Mouse (Mus musculus) forebrain, embryonic 12.5 days (tissue): ENCODE results near the gene Trim59. TPM values are rescaled to one million over a fixed set of nuclear protein-coding genes. Genes with fewer than 3 reads are reported as not detected.

ENCODE experiments used
- ATAC-seq: fragments of 200-750 bp; cut with Nextera tagmentation; 2 replicates; pipeline ENCODE4 v1.8.0; 2017; ENCODE audit warnings: moderate TSS enrichment; ENCODE audit not compliant: low FRiP score
- H3K27ac ChIP-seq: fragments of 300-500 bp; sonication (generic); 2 replicates; pipeline ENCODE4 v1.5.1; 2016; ENCODE audit warnings: mild to moderate bottlenecking
- H3K27me3 ChIP-seq: fragments of 300-500 bp; sonication (generic); 2 replicates; pipeline ENCODE4 v1.6.1; 2016; ENCODE audit warnings: mild to moderate bottlenecking
- H3K36me3 ChIP-seq: fragments of 300-500 bp; sonication (generic); replicated peaks from 2 replicates; pipeline ENCODE4 v1.6.1; 2016; ENCODE audit warnings: mild to moderate bottlenecking
- H3K4me1 ChIP-seq: fragments of 300-500 bp; sonication (generic); 2 replicates; pipeline ENCODE4 v1.6.1; 2016
- H3K4me2 ChIP-seq: fragments of 300-500 bp; sonication (generic); 2 replicates; pipeline ENCODE4 v1.6.1; 2016; ENCODE audit warnings: mild to moderate bottlenecking, moderate library complexity
- H3K4me3 ChIP-seq: fragments of 300-500 bp; sonication (generic); replicated peaks from 2 replicates; pipeline ENCODE4 v1.5.1; 2016; ENCODE audit warnings: mild to moderate bottlenecking
- H3K9ac ChIP-seq: fragments of 300-500 bp; sonication (generic); 2 replicates; pipeline ENCODE4 v1.6.1; 2016; ENCODE audit warnings: mild to moderate bottlenecking
- H3K9me3 ChIP-seq: fragments of 300-500 bp; sonication (generic); 2 replicates; pipeline ENCODE4 v1.6.1; 2016
- WGBS: fragments of 180-500 bp; shearing (Covaris S2); methylation state at CpG from one replicate; pipeline ENCODE4 v1.1.7; 2016; 5-methylcytosine and 5-hydroxymethylcytosine counted together
- polyA plus RNA-seq: library from polyadenylated mRNA; unstranded; fragments of >200 nt; fragmentation: Nextera tagmentation; extraction: Ambion mirVana; gene quantifications from 2 replicates; pipeline ENCODE4 v1.2.1, GENCODE M21; 2016

Gene Trim59
- polyA plus RNA-seq, result 183 and 189 TPM in 2 replicates

DNA sequence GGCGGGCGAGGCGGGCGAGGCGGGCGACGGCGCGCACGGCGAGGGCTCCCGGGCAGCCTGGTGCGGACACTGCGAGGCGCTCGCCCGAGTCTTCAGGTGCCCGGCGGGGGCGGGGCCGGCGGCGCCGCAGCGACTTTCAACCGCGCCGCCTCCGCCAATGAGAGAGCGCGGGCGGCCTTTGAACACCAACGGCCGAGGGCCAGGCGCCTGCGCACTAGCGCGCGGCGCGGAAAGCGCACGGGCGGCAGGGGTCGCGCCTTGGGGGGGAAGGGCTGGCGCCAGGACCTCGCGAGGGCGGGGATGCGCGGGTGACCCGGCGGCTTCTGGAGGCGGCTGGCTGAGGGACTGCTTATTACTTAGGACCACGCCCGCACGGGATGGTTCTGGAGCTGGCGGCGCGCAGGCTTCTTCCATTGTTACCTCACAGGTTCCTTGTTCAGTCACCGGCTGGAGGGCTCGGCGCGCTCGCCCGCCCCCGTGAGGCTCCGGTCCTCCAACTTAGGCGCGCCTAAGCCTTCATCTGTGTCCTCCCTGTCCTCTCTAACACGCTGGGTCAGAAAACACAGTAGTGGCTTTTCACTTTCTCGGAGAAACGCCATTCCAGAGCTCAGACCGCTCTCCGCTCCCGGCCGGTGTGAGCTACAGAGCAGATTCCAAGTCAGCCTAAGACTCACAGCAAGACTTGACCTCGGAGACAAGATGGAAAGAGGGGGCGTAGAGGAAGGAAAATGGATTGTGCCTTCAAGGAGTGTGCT is at the start of gene Trim59:
Gene Trim59, minus strand, starts transcription at position 111 of the 755 bp plus-strand sequence.
- H3K36me3 ChIP-seq, result peaks cover 13% of the 10 kb centered on the region

DNA sequence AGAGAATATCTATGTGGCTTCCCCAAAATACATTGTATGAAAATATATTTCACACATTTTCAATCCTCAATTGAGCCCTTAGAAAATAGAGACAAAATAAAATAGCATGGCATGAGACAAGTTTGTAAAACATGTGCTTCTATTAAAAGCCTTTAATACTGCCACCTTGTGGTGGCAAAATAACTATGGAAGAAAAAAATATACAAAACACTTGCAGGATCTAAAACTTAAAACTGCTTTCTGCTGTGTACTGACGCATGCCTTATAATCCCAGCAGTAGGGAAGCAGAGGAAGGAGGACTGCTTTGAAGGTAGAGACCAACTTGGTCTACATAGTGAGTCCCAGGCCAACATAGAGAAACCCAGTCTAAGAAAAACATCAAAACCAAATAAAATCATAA is 19.4 kb upstream of the Trim59 start:
- Histone ChIP-seq H3K9ac (no peak overlapping the region), H3K4me2 (no peak overlapping the region), H3K4me1 (no peaks in the 10 kb centered on the region), H3K27me3 (no peaks in the 10 kb centered on the region), H3K36me3 (no peaks in the 10 kb centered on the region), H3K9me3 (no peaks in the 10 kb centered on the region), H3K27ac (no peak overlapping the region), H3K4me3 (no peak overlapping the region)
- 49% methylated on average over 1 of the region's 1 CpGs for WGBS
- ATAC-seq, result no peak

More for the DNA sequence above, at the start of gene Trim59:
- Histone ChIP-seq H3K4me1 (peaks cover 29% of the 10 kb centered on the region), H3K4me3 (peak within 1 kb of the TSS; percentile 93), H3K4me2 (peak within 1 kb of the TSS; percentile 78), H3K9ac (peak within 1 kb of the TSS; percentile 97), H3K27me3 (no peaks in the 10 kb centered on the region), H3K27ac (peak within 1 kb of the TSS; percentile 96), H3K9me3 (no peaks in the 10 kb centered on the region)
- peak; percentile 96 for ATAC-seq
- under 1% methylated on average over 79 of the region's 80 CpGs for WGBS

- no peaks in the 10 kb centered on the region for H3K36me3 ChIP-seq
- ATAC-seq, result no peak
- H3K4me3 ChIP-seq, result no peak overlapping the region
- H3K9ac ChIP-seq, result no peak overlapping the region
- H3K27me3 ChIP-seq, result no peaks in the 10 kb centered on the region
- 90% methylated on average over 1 of the region's 1 CpGs for WGBS
- H3K4me1 ChIP-seq, result no peaks in the 10 kb centered on the region
- H3K4me2 ChIP-seq, result no peak overlapping the region
- no peak overlapping the region for H3K27ac ChIP-seq
- no peaks in the 10 kb centered on the region for H3K9me3 ChIP-seq
Measured at GRCm38 (mm10) chr3:69062764-69063163, 18.2 kb upstream of the Trim59 start.

GRCm38 (mm10) chr3:69060672-69061071 is 16.1 kb upstream of the Trim59 start:
- Histone ChIP-seq H3K27ac (no peak overlapping the region), H3K4me3 (no peak overlapping the region), H3K9ac (no peak overlapping the region), H3K9me3 (no peaks in the 10 kb centered on the region), H3K4me2 (no peak overlapping the region), H3K4me1 (no peaks in the 10 kb centered on the region), H3K36me3 (no peaks in the 10 kb centered on the region), H3K27me3 (no peaks in the 10 kb centered on the region)
- no peak for ATAC-seq
- 95% methylated on average over 4 of the region's 4 CpGs for WGBS

- Histone ChIP-seq H3K4me3 (no peak overlapping the region), H3K9ac (no peak overlapping the region), H3K9me3 (no peaks in the 10 kb centered on the region), H3K4me2 (no peak overlapping the region), H3K4me1 (no peaks in the 10 kb centered on the region), H3K27ac (no peak overlapping the region), H3K36me3 (no peaks in the 10 kb centered on the region), H3K27me3 (no peaks in the 10 kb centered on the region)
- 92% methylated on average over 3 of the region's 3 CpGs for WGBS
- ATAC-seq, result no peak
Measured at GRCm38 (mm10) chr3:69055871-69056270, 11.3 kb upstream of the Trim59 start.

DNA sequence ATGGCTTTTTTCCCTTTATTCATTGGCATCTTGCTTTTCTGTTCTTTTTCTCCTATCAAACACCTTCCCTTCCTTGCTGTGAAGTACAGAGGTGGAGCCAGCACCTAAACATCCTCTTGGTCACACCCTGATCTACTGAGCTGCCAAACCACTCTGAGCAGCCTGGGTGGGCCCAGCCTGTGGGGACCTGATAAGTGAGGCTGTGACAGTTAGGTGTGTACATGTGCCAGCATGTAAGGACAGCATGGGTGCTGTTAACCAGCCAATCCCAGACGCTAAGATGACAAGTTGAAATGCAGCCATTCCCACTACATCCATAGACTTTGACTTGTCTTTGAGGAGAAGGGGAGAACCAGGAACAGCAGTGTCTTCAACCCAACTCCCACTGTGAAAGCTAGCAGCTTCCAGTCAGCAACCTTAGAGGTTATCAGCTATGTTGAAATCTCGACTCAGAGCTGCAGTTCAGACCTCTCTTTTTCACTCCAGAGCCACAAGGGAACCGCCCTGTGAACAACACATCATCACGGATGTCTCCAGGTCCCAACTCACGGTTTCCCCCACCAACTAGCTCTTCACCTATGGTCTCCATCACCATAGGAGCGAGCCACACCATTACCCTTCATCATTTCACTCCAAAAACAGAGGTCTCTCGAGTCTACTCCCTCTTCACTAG is 10.3 kb upstream of the Trim59 start:
- no peak for ATAC-seq
- Histone ChIP-seq H3K27ac (no peak overlapping the region), H3K9me3 (no peaks in the 10 kb centered on the region), H3K27me3 (no peaks in the 10 kb centered on the region), H3K4me2 (no peak overlapping the region), H3K4me1 (no peaks in the 10 kb centered on the region), H3K9ac (no peak overlapping the region), H3K36me3 (no peaks in the 10 kb centered on the region), H3K4me3 (no peak overlapping the region)
- 86% methylated on average over 7 of the region's 7 CpGs for WGBS

GRCm38 (mm10) chr3:69051894-69052293 is 7.3 kb upstream of the Trim59 start:
- Histone ChIP-seq H3K9me3 (no peaks in the 10 kb centered on the region), H3K27ac (no peak overlapping the region), H3K4me1 (no peaks in the 10 kb centered on the region), H3K9ac (no peak overlapping the region), H3K4me2 (no peak overlapping the region), H3K27me3 (no peaks in the 10 kb centered on the region), H3K4me3 (no peak overlapping the region), H3K36me3 (no peaks in the 10 kb centered on the region)
- WGBS, result 92% methylated on average over 11 of the region's 11 CpGs
- no peak for ATAC-seq

DNA sequence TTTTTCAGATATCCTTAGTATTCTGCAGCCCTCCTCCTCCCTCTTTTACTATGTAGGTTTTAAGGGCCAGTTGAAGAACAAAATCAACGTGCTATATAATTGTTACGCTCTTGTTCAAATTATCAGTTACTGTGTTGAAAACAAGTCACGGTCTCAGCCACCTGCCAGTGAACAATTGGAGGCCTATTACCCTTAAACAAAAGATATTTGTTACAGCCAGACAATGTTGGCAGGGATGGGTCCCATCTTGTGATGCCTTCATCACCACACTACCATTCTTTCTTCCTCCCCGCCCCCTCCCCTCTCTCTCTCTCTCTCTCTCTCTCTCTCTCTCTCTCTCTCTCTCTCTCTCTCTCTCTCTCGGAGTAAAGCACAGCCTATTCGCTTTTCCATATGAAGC is 4.5 kb upstream of the Trim59 start:
- H3K4me1 ChIP-seq, result peaks cover 6% of the 10 kb centered on the region
- H3K9ac ChIP-seq, result no peak overlapping the region
- H3K36me3 ChIP-seq, result no peaks in the 10 kb centered on the region
- no peak overlapping the region for H3K27ac ChIP-seq
- no peaks in the 10 kb centered on the region for H3K9me3 ChIP-seq
- WGBS, result 81% methylated on average over 6 of the region's 6 CpGs
- ATAC-seq, result no peak
- H3K27me3 ChIP-seq, result no peaks in the 10 kb centered on the region
- H3K4me2 ChIP-seq, result no peak overlapping the region
- no peak overlapping the region for H3K4me3 ChIP-seq

DNA sequence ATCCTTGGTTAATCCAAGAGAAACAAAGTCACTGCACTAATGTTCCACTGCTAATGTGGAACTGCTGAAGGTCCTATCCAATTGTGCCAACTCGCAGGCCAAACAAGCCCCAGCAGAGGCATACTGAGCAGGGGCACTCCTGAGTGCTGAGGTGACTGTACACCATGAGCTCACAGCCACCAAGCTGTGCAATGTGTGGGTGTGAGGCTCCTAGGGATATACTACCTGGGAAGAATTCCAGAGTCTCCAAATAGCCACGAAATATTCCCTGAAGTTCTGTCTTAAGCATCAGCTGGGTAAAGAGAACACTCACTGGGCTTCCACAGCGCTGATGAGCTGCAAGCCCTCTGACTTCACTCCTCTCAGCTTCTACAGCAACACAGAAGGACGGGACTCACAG is 3.1 kb upstream of the Trim59 start:
- Histone ChIP-seq H3K9ac (no peak overlapping the region), H3K4me2 (no peak overlapping the region), H3K36me3 (no peaks in the 10 kb centered on the region), H3K27ac (no peak overlapping the region), H3K4me3 (no peak overlapping the region), H3K9me3 (no peaks in the 10 kb centered on the region), H3K4me1 (peaks cover 11% of the 10 kb centered on the region), H3K27me3 (no peaks in the 10 kb centered on the region)
- WGBS, result 80% methylated on average over 4 of the region's 4 CpGs
- ATAC-seq, result no peak

- Histone ChIP-seq H3K27me3 (no peaks in the 10 kb centered on the region), H3K4me1 (peaks cover 16% of the 10 kb centered on the region), H3K36me3 (peaks cover 3% of the 10 kb centered on the region), H3K4me2 (no peak overlapping the region), H3K9me3 (no peaks in the 10 kb centered on the region), H3K4me3 (no peak overlapping the region), H3K9ac (no peak overlapping the region), H3K27ac (no peak overlapping the region)
- WGBS, result 71% methylated on average over 4 of the region's 4 CpGs
- no peak for ATAC-seq
Measured at GRCm38 (mm10) chr3:69046509-69046908, 2.0 kb upstream of the Trim59 start.

DNA sequence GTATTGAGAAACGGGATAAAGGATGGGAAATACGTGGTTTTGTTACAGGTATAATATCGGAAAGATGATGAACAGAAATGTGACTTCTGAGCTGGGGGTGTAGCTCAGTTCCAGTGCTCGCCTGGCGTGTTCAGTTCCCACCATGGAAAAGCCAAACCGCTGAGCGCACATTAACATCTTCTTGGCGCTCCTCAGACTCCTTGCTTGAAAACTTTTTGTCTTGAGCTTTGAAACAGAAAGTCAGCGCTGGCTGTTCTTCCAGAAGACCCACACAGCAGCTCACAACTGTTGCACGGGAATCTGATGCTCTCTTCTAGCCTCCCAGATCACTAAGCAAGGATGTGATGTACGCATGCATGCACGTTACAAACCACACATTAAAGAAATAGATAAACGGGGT is 1.2 kb upstream of the Trim59 start:
- WGBS, result 19% methylated on average over 13 of the region's 13 CpGs
- Histone ChIP-seq H3K4me1 (peaks cover 23% of the 10 kb centered on the region), H3K9ac (peak overlapping the region; percentile 97; the same call in 1 of the 2 replicates), H3K4me2 (peak overlapping the region; percentile 78), H3K27ac (no peak overlapping the region), H3K36me3 (peaks cover 7% of the 10 kb centered on the region), H3K9me3 (no peaks in the 10 kb centered on the region), H3K4me3 (peak overlapping the region; percentile 93), H3K27me3 (no peaks in the 10 kb centered on the region)
- no peak for ATAC-seq

- peak overlapping the region; percentile 96 for H3K27ac ChIP-seq
- 6% methylated on average over 9 of the region's 9 CpGs for WGBS
- H3K27me3 ChIP-seq, result no peaks in the 10 kb centered on the region
- peak overlapping the region; percentile 93 for H3K4me3 ChIP-seq
- H3K9me3 ChIP-seq, result no peaks in the 10 kb centered on the region
- peaks cover 26% of the 10 kb centered on the region for H3K4me1 ChIP-seq
- peak overlapping the region; percentile 97 for H3K9ac ChIP-seq
- peaks cover 9% of the 10 kb centered on the region for H3K36me3 ChIP-seq
- no peak; the same call in 1 of the 2 replicates for ATAC-seq
- peak overlapping the region; percentile 78 for H3K4me2 ChIP-seq
Measured at GRCm38 (mm10) chr3:69045400-69045703, 797 bp upstream of the Trim59 start.

- Histone ChIP-seq H3K9me3 (no peaks in the 10 kb centered on the region), H3K27me3 (no peaks in the 10 kb centered on the region), H3K27ac (peak overlapping the region; percentile 96), H3K4me3 (peak overlapping the region; percentile 93), H3K9ac (peak overlapping the region; percentile 97), H3K4me1 (peaks cover 29% of the 10 kb centered on the region), H3K4me2 (peak overlapping the region; percentile 78), H3K36me3 (peaks cover 15% of the 10 kb centered on the region)
- ATAC-seq, result peak; percentile 67
- under 1% methylated on average over 41 of the region's 42 CpGs for WGBS
Measured at GRCm38 (mm10) chr3:69044167-69044591, 376 bp downstream of the Trim59 start.
